15 mouse cellular contexts compared by ENCODE assay signal in the genomic region with DNA sequence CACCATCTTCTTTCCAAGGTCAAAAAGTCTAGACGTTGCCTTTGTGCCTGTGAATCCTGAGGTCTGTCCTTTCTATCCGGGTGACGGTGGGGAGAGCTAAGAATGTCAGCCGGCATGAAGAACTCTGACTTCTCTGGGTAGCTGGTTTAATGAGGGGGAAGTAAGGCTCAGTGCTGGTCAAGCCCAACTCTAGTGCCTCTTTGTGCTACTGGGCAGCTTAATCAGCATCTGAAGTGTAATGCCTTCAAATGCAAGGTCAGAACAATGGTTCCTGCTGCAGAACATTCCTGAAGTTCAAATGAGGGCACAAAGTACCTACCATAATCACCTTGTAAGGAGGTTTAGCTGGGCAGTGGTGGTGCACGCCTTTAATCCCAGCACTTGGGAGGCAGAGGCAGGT.
"Had no signal": no experiment of that assay in that cellular context is flagged by ENCODE, and none has a peak within 500 bp of the region (broad histone marks: within the 10 kb centered on the region; RNA-seq: fewer than 3 reads in every experiment).

No protein-coding gene starts in this region.

- H3K27ac ChIP-seq: neural tube, embryonic 13.5 days; neural tube, embryonic 15.5 days; stomach, embryonic 15.5 days; stomach, postnatal 0 days had no signal

- H3K36me3 ChIP-seq: neural tube, embryonic 13.5 days; neural tube, embryonic 15.5 days; stomach, embryonic 15.5 days had no signal

- DNase-seq: retina, postnatal 1 day; right cerebral cortex, adult 18-20 months; right cerebral cortex, postnatal 14 days; right cerebral cortex, postnatal 25 days; right cerebral cortex, postnatal 4 days; thymus, adult 18-20 months; thymus, adult 2 months; thymus, postnatal 14 days; thymus, postnatal 25 days; thymus, postnatal 36 days; thymus, postnatal 4 days had no signal

- H3K4me3 ChIP-seq: neural tube, embryonic 13.5 days; neural tube, embryonic 15.5 days; stomach, embryonic 15.5 days had no signal

- H3K4me1 ChIP-seq: stomach, embryonic 15.5 days had no signal

- H3K9me3 ChIP-seq: neural tube, embryonic 13.5 days; neural tube, embryonic 15.5 days; stomach, embryonic 15.5 days had no signal

- H3K9ac ChIP-seq: neural tube, embryonic 13.5 days; neural tube, embryonic 15.5 days; stomach, embryonic 15.5 days had no signal
